Mouse (Mus musculus) ovary, postnatal 14 days (tissue): ENCODE results near the gene Ly6g6f.
"Not testable (repeated sequence)": the region's sequence is repeated elsewhere in the genome, so short reads cannot be mapped to it uniquely, and the experiment has no call there.

Experiments
- DNase-seq: peaks from one replicate; pipeline ENCODE4 v3.0.0; 2022; ENCODE audit warnings: low spot score

Ly6g6f gene

DNA sequence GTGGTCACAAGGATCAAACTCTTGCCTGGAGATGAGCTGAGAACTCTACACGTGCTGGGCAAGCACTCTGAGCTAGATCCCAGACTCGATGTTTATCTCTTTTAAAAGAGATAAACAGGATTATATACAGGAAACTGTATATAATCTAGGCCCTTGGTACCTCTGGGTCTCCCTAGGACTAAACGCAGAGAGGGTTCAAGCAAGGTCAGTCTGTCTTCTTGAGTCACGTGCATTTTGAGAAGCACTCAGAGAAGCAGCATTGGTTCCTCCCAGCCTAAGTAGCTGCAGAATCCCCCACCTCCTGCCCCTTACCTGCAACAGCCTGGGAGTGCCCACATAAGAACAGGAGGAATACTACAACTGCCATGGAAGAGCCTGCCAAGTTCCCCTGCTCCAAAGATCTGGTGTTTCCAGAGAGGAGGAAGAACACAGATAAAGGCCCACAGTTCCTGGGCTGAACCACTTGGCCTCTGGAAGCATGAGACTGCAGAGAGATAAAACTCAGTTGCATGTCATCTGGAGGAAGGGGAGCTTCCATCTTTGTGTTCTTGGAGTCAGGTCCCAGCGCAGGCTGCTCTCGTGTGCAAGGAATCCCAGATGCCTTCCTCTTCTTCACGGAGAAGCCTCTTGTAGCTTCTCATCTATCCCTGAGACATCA, at the start of gene Ly6g6f:
Ly6g6f (minus strand) TSS at position 403 of the 658 bp plus-strand sequence.
- DNase-seq = no peak

DNA sequence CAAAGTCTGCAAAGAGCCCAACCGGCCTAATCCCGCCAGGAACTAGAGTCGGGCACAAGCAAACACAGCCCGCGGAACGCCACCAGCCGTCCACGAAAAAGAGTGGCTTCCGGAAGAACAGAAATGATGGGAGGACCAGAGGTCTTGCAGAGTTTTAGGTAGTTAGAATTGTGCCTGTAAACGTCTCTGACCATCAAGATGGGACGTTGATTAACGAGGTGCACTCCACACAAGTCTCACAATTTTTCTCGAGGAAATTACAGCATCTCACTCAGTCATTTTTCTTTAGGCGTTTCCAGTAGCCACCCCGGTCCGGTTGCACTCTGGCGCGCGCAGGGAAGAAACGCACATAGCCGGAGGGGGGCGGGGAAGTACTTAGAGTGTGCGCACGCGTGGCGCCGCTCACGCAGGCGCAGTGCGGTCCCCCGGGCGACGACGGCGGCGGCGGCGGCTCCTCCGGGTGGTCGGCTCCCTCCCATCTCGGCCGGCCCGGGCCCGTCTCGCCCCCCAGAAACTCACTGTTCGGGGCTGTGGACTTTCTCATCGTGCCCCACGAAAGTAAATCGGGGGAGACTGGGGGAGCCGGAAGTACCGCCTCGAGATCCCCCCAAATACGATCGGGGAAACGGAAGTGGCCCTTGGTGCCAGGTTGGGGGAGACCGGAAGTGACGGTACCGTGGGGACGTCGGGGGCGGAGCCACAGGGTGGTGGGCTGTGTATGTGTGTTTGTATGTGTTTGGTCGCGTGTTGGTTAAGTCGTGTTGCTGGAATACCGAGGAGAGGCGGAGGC, 49.6 kb upstream of the Ly6g6f start, which contains the start of gene Bag6:
Bag6 (plus strand) TSS at position 378 of the 790 bp plus-strand sequence.
- peak; percentile 91 for DNase-seq

DNA sequence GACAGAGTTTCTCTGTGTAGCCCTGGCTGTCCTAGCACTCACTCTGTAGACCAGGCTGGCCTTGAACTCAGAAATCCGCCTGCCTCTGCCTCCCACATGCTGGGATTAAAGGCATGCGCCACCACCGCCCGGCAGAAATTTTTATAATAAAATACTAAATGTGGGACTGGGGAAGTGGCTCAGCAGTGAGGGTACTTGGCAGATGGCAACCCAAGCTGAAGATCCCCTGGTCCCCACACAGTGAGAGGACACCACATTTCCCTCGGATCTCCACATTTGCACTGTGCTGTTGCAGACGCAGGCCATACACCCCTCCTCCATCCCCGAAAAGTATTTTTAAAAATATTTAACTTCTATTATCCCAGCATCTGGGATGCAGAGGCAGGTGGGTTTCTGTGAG, 48.1 kb upstream of the Ly6g6f start:
- no peak for DNase-seq

DNA sequence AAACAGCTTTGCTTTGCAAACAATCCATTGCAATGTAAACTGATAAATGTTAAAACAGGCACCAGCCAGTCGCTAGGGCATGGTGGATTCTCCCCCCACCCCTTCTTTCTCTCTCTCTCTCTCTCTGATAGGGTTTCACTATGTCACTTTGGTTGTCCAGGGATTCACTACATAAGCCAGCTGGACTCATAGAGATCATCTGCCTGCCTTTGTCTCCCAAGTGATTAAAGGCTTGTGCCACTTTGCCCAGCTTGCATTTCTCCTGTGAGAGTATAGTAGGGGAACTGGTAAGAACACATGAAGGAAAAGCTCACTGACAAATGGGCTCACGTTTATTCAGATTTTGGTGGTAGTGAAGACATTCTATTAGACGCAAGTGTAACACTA, 46.8 kb upstream of the Ly6g6f start:
- DNase-seq = no peak

DNA sequence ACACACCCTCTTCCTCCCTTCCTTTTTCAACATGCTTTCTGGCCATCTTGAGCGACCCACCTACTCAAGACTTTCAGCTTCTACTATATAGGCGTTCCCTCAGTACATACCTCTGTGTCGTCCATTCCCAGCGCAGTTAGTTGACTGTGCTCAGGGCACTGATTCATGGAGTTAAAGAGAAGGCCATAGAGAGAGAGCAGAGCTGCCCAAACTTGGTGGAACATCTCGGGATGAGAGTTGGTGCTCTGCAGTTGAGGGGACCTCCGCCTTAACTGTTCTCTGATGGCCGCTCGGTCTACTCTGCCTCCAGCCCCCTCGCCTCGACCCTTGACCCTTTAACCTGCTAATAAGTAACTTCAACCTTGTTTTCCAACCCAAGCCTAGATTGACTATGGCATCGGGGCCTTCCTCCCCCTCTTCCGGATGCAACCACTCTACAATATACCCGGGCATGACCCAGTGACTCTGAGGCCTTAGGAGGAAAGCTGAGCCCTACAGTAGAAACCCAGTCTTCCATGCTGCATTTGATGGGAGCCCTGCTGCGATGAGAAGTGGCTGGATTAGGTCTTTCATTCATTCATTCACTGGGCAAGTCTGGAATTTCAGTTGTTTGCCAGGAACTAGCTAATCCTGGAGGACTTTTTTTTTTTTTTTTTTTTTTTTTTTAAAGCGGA, 46.2 kb upstream of the Ly6g6f start, which contains the start of gene Apom:
Apom (minus strand) TSS at position 551 of the 674 bp plus-strand sequence.
- no peak for DNase-seq

DNA sequence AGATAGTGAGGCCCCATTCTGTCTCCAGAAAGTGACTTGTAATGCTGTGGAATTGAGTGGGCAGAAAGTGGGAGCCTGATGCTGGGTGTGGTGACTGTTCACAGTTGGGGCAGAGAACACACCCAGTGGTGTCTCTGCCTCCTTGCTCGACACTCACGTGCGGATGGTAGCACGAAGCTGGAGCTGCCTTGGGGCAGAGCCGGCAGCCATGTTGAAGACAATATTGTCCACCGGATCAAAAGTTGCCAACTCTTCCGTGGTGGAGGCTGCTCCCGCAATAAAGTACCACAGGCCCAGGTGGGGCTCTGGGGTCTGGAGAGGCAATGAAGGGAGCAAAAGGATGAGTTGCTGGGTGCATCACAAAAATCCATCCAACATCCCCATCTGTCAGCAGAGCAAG, 45.6 kb upstream of the Ly6g6f start:
- no peak for DNase-seq

DNA sequence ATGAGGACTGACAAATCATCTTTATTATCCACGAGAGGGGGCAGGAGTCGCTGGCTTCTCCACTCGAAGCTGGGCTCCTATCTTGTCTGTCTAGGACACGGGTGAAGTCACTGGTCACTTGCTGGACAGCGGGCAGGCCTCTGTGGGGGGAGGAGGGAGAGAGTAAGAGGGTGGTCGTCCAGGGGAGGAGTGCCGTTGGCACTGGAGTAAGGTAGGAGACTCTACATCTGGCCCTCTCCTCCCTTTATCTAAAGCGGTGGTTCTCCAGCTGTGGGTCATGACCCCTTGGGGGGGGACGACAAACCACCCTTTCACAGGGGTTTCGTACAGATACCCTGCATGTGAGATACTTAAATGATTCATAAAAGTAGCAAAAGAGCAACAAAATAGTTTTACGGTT, 43.6 kb upstream of the Ly6g6f start:
- no peak for DNase-seq

DNA sequence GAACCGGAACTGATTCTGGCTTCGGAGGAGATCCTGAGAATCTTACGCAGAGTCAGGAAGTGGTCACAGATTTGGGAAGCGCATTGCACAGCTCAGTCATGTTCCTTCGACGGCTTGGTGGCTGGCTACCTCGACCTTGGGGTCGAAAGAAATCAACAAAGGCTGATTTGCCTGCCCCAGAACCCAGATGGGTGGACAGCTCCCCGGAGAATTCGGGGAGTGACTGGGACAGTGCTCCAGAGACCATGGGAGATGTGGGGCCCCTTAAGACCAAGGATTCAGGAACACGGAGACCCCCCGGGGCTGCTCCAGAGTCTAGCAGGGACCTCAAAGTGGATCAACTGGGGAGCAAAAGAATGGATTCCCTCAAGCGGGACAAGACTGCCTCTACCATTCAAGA, 41.6 kb upstream of the Ly6g6f start:
- DNase-seq = no peak

DNA sequence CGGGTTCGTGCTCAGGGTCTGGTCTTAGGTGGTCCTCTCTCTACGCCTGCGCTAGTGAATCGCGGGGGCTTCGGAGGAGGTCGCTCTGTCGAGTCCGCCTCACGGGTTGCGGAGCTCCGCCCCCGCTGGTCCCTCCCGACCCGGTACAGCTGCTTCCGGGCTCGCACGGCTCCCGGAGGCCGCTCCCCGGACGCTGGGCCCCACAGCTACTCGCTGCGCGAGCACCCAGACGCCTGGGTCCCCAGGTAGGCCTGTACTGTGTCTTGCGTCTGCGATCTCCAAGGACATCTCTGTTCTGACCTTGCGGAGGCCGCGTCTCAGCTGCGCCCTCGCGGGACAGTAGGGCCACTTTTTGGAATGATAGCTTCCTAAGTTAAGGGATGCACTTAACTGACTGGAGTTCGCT, 40.8 kb upstream of the Ly6g6f start, which contains the start of gene D17H6S53E:
D17H6S53E (plus strand) TSS at position 168 of the 406 bp plus-strand sequence.
- DNase-seq = peak; percentile 62

DNA sequence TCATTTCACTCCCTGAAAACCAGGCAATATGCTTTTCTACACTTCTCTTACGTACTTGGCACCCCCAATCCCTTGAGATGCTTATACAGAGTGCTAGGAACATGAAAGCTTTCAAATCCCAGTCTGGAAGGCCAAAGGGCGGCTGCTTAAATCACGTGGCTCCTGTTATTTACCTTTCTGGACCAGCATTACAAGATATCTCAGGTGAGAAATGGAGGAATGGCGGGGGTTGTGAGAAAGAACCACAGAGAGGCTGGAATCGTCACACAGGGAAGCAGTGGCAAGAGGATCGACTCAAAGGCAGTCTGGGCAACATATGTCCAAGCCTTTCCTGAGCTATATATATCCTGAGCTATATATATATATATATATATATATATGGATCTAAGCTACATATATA, 40.2 kb upstream of the Ly6g6f start:
- DNase-seq = no peak

DNA sequence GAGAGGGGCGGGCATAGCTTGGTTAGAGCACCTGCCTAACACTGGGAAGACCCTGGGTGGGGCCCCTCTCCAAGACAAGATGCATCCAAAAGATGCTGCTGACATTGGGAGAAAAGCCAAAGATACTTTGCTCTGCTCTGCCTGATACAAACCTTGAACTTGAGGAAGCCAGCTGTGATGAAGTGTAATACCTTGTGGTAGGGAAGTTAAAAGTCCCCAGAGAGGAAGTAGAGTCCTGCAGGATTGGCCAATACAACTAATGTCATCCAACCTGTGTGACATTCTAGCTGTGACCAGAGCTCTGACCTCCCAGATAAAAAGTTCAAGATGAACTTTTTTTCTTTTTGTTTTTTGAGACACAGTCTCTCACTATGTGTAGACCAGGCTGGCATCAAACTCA, 39.7 kb upstream of the Ly6g6f start:
- DNase-seq = no peak

DNA sequence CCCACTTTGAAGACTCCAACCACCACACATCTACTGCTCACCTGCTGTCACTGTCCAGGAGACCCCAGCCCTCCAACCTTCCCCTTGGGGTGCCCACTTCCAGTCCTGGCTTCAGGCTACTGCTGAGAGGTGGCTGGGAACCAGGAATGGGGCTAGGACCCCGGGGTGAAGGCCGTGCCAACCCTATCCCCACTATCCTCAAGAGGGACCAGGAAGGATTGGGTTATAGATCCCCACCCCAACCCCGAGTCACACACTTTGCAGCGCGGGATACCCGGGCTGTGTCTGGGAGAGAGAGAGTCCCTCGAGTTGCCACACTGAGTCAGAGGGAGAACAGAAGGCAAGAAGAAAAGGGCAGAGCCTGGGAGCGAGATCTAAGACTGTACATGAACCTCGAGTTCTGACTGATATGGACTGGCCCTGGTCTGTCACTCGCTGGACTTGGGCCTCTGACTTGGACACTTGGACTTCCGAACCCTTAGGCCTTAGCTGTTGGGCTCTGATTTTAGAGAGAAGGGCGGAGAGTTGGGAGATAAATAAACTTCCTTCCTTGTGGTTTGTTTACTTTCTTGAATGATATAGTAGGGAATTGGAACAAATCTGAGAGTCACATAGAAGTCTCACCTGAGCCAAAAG, 39.0 kb upstream of the Ly6g6f start:
- DNase-seq = not testable (repeated sequence)

DNA sequence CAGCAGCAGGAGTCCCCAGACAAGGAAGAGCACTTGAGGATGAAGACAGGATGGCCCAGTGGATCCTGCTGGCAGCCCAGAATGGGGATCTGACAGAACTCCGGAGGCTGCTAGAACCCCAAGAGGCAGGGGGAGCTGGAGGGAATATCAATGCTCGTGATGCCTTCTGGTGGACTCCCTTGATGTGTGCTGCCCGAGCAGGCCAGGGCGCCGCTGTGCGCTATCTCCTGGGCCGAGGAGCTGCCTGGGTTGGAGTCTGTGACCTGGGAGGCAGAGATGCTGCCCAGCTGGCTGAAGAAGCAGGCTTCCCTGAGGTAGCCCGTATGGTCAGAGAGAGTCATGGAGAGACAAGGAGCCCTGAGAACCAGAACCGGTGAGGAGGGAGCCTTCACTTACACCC, 37.9 kb upstream of the Ly6g6f start:
- not testable (repeated sequence) for DNase-seq

DNA sequence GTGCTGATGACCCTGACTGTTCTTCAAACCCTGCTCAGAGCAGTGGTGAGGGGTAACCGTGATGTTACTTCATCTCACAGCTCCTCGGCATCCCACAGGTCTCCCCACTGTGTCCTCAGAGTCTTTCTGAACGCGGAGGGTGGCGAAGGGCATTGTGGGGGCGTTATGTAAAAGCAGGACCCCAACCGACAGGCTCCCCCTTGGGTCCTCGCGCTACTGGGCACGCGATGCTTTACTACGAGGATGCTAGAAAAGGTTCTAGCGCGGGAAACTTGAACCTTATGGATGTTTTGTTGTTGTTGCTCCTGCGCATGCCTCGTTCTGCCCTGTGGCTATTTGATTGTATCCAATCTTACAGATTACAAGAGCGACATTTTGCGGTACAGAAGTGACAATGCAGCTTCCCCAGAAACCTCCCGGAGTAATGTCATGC, 36.5 kb upstream of the Ly6g6f start, which contains the start of gene Csnk2b:
Csnk2b (minus strand) TSS at position 183 of the 433 bp plus-strand sequence.
- DNase-seq = no peak

DNA sequence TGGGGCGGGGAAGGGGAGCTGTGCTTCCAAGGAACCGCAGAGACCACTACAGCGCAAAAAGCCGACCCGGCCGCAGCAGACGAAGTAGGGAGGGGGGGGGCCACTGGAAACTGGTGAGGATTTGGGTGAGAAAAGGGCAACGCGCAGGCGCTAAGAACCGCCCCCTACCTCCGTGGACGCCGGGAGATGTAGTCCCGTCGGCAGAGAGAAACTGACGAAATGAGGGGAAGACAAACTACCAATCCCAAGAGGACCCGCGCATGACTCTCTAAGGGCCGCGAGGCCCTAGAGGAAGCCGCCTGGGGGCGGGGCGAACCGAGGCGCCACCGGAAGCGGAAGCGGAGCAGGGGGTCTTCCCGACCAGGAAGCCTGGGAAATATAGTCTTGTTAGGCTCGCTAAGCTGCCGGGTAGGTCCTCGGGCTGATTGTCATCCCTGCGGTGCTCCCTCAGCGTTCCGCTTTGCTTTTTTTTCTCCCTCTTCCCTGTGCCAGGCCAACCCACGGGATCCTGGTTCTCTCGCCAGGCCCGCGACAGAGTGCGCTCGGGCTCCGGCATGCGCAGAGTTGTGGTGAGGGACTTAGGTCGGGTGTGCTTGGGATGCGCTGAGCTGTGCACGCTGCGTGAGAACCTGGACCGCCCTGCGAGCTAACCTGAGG, 35.9 kb upstream of the Ly6g6f start, which contains the start of gene Gpank1:
Gpank1 (plus strand) TSS at position 313 of the 657 bp plus-strand sequence.
- peak; percentile 95 for DNase-seq

DNA sequence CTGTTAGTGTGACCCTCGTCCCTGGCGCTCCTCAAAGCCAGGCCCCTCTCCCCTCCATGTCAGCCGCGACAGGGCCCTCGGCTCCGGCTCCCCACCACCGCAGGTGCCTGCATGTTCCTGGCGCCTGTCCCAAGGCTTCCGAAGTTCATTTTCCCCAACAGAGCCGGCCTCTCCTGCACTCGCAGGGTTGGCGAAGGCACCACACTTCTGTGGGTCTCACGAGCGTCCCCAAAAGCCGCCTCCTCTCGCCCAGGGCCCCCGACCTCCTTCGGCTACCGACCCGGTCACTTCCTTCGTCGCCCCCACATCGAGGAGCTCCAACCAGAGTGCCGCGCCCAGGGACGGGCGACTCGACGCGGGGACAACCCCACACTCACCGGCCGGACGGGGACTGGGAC, 35.3 kb upstream of the Ly6g6f start:
- peak; percentile 41 for DNase-seq

DNA sequence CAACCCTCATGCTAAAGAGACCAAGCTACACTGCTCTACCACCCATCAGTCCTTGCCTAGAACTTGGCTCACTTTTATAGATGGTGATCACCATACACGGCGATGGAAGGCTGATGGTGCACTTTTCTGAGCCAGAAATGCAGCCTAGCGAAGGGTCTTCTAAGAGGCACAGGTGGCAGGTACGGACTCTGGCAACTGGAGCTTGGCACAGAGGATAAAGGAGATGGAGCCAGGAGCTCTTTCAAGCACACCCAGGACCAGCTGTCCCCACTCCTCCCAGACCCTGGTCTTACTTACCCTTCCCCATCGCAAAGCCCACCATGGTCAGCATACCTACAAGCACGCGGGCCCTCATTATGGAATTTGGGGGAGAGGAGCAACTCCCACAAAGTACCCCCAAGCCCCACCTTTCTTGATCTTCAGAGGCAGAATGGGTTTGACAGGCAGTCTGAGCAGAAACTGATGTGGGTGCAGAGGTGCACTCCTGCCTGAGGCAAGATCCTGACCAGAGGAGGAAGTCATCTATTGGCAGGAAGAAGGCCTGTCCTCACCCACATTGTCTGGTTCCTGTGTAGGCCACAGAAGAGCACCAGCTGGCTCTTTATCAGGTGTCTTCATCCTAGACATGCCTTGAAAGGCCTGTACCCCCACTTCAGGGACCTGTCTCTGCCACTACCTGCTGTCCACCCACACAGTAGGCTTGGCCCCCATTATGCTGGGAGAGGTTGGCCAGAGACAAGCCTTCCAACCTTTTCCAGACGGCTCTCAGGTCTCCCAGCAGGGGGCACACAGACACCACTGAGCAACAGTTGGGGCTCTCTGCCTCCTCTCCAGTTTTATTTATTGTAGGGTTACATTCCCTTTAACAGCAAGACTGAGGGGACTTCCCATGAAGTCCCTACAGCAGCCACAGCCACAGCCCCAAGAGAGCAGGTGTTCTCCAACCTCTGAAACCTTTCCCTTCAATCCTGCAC, 29.9 kb upstream of the Ly6g6f start, which contains the start of gene Ly6g5b:
Ly6g5b (minus strand) TSS at position 383 of the 974 bp plus-strand sequence.
- no peak for DNase-seq

DNA sequence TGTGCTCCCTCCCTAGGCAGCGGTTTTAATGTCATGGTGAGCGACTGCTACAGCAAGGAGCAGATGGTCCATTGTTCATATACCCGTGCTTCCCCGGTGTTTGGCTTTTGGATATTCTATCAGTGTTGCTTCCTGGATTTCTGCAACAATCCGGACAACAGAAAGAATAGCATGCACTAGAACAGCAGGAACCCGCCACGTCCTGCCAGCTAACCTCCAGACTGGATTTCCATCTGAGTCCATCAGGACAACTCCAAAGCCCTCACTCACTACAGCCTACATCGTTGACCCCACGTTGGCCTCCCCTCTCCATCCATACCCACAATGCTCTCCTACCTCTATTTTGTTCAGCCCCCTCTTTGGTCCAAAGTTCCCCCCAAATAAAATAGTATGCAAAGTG, 26.4 kb upstream of the Ly6g6f start:
- DNase-seq = no peak

DNA sequence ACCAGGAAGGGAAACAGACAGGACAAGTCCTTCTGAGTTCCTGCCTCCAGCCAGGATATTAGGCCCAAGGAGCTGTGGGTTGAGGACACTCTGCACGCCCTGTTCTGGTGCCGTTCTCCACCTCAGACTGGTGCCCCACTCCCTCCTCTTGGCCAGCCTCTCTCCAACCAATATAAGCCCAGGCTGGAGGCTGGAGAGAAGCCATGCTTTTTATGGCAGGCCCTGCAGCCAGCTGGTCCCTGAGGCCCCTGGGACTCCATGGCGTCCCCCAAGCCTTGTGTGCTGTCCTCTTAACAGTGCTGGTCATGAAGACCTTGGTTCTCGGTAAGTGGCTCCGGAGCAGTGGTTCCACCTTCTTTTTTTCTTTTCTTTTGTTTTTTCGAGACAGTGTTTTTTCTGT, 22.7 kb upstream of the Ly6g6f start, which contains the start of gene Ly6g5c:
Ly6g5c (plus strand) TSS at position 183 of the 400 bp plus-strand sequence.
- DNase-seq = no peak

DNA sequence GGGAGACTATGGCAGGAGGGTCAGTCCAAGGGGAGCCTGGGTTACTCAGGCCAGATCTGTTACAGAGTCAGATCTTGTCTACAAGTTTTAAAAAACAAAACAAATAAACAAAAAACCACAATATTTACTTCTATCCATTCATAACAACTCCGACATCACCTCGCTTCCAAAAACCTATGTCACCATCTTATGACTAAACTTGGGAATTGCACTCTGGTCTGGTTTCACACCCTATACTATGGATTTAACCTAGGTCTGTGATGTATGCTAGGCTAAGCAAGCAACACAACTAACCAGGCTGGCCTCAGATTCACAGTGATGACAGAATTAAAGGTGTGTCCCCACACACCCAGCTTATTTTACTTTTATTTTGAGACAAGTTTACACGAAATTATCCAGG, 21.1 kb upstream of the Ly6g6f start:
- no peak for DNase-seq
